Mouse (Mus musculus) bone marrow macrophage, adult 2 months (primary cell): ENCODE measurements around the gene Sec16b.

Source experiments
- CTCF ChIP-seq: IDR thresholded peaks from 2 replicates; pipeline ENCODE4 v1.5.1; 2012; ENCODE audit warnings: low read depth, mild to moderate bottlenecking, low read length, moderate library complexity
- POLR2A ChIP-seq: IDR thresholded peaks from 2 replicates; pipeline ENCODE4 v1.6.1; 2012; ENCODE audit warnings: mild to moderate bottlenecking, low read depth, low read length, borderline replicate concordance

- TF ChIP-seq CTCF (no peak), POLR2A (no peak)
Measured at GRCm38 (mm10) chr1:157457789-157458188, 48.7 kb upstream of the Sec16b start.
